Mouse (Mus musculus) ovary, postnatal 14 days (tissue): Measurements from ENCODE around the gene Inha.

ENCODE experiments used
- DNase-seq: peaks from one replicate; pipeline ENCODE4 v3.0.0; 2022; ENCODE audit warnings: low spot score

Gene Inha

DNA sequence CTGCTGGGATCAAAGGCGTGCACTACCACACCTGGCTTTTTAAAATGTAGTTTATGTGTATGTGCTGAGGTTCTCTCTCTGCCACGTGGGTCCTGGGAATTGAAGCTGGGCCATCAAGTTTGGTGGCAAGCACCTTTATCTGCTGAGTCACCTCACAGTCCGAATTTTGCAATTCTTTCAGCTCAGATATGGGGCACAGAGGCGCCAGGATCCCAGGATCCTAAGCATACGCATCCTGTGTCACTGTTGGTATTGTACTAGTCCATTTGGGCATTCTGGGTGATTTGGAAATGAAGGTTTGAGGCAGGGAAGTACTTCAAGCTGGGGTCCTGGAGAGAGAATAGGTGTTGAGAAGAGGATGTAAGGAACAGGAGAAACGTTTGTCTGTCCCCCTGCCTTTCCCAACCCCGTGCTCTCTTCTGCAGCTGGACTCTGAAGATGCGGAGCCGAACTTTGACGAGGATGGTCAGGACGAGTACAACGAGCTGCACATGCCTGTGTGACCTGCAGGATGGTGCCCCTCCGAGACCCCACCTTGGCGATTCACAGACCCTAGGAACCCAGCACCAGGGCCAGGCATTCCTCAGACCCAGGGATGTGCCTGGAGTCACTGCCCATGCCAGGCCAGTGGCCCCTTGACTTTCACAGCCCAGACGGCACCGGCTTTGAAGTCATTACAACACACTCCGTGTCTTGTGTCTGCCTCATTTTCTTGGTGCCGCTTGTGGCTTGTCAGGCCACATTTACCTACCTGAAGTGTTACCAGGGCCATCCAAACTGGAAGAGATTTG is 51.7 kb downstream of the Inha start:
- no peak for DNase-seq

DNA sequence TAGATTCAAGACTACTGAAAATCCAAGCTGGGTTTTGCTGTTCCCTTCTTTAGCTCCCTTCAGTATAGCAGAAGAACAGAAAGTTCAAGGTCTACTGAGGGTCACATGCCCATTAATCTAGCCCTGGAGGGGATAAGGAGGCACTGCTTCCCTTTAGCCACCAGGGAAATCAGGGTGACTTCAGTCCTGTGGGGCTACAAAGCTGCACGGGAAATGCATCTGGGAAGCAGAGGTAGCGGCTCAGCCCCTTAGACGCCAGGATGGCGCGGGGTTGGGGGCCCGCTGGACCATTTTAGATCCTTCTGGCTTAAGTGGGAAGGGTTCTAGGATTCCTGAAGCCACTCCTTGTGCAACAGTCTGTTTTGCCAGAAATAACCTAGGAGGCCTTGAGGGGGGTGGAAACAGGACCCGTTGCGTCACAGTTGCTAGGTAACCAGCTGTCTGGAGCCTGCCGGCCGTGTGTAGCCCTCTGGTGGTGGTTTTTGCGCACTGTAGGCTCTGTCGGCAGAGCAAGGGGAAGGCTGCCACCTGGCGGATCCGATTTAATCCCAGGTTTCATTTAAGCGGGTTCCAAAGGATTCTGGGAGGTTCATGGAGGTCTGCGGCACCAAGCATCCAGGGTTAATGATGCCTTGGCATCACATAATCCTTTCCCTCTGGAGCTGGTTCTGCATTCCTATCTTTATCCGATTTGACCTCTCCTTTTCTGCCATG is 52.5 kb downstream of the Inha start:
- peak; percentile 93 for DNase-seq
